Mouse (Mus musculus) stomach, postnatal 0 days (tissue): ENCODE measurements around the gene Tmem127. TPM values are rescaled to one million over a fixed set of nuclear protein-coding genes. Genes with fewer than 3 reads are reported as not detected.
A peak's percentile ranks its signal among the peaks of the same experiment; 100 is the strongest.

ENCODE experiments used
- ATAC-seq: fragments of 200-750 bp; cut with Nextera tagmentation; 2 replicates; pipeline ENCODE4 v1.8.0; 2017; ENCODE audit not compliant: low FRiP score, low TSS enrichment
- DNase-seq: peaks from one replicate; pipeline ENCODE4 v3.0.0-alpha.2; 2016; ENCODE audit warnings: low spot score
- H3K27ac ChIP-seq: fragments of 300-500 bp; sonication (generic); replicated peaks from 2 replicates; pipeline ENCODE4 v1.5.1; 2014; ENCODE audit warnings: mild to moderate bottlenecking, control low read depth
- H3K27me3 ChIP-seq: fragments of 300-500 bp; sonication (generic); 2 replicates; pipeline ENCODE4 v1.6.1; 2014; ENCODE audit warnings: low read length; ENCODE audit not compliant: control insufficient read depth, insufficient read depth
- H3K36me3 ChIP-seq: fragments of 300-500 bp; sonication (generic); 2 replicates; pipeline ENCODE4 v1.6.1; 2014; ENCODE audit warnings: low read length, mixed read lengths; ENCODE audit not compliant: control insufficient read depth, insufficient read depth
- H3K4me1 ChIP-seq: fragments of 300-500 bp; sonication (generic); replicated peaks from 2 replicates; pipeline ENCODE4 v1.6.1; 2014; ENCODE audit warnings: antibody characterized with exemption; ENCODE audit not compliant: control insufficient read depth, insufficient read depth
- H3K4me2 ChIP-seq: fragments of 300-500 bp; sonication (generic); replicated peaks from 2 replicates; pipeline ENCODE4 v1.6.1; 2014; ENCODE audit warnings: low read depth, mild to moderate bottlenecking, control low read depth, moderate library complexity
- H3K4me3 ChIP-seq: fragments of 300-500 bp; sonication (generic); 2 replicates; pipeline ENCODE4 v1.5.1; 2014; ENCODE audit warnings: low read depth, low read length, control low read depth
- H3K9ac ChIP-seq: fragments of 300-500 bp; sonication (generic); 2 replicates; pipeline ENCODE4 v1.6.1; 2014; ENCODE audit warnings: mild to moderate bottlenecking, low read length, control low read depth, mixed read lengths
- H3K9me3 ChIP-seq: fragments of 300-500 bp; sonication (generic); 2 replicates; pipeline ENCODE4 v1.6.1; 2016; ENCODE audit warnings: low read length; ENCODE audit not compliant: control insufficient read depth
- CTCF ChIP-seq: IDR thresholded peaks from 2 replicates; pipeline ENCODE4 v1.5.1; 2016; ENCODE audit warnings: antibody characterized with exemption, low read depth, mild to moderate bottlenecking, moderate library complexity
- EP300 ChIP-seq: optimal IDR thresholded peaks from 2 replicates; pipeline ENCODE3; 2016; ENCODE audit warnings: antibody characterized with exemption
- WGBS: fragments of 180-500 bp; shearing (Covaris S2); extraction: QIAGEN DNeasy Blood & Tissue Kit; methylation state at CpG from one replicate; pipeline ENCODE4 v1.1.7; 2014; 5-methylcytosine and 5-hydroxymethylcytosine counted together
- polyA plus RNA-seq: library from polyadenylated mRNA; unstranded; fragments of >200 nt; fragmentation: Nextera tagmentation; extraction: Ambion mirVana; gene quantifications from 2 replicates; pipeline ENCODE4 v1.2.1, GENCODE M21; 2015

The Tmem127 gene
- polyA plus RNA-seq, 1 experiment from 2014 or later, result 27.1 TPM

GRCm38 (mm10) chr2:127275551-127276320 lies 28.0 kb downstream of the Tmem127 start:
- Histone ChIP-seq H3K36me3 (no peaks in the 10 kb centered on the region), H3K4me2 (no peak overlapping the region), H3K9me3 (no peaks in the 10 kb centered on the region), H3K4me3 (no peak overlapping the region), H3K4me1 (no peaks in the 10 kb centered on the region; the same call in 1 of the 2 replicates), H3K27ac (no peak overlapping the region), H3K27me3 (no peaks in the 10 kb centered on the region), H3K9ac (no peak overlapping the region)
- 59% methylated on average over 5 of the region's 5 CpGs for WGBS
- DNase-seq, result no peak
- TF ChIP-seq CTCF, result no peak
- TF ChIP-seq EP300, result no peak
- no peak for ATAC-seq

- Histone ChIP-seq H3K27ac (peak overlapping the region; percentile 35; the same call in 1 of the 2 replicates), H3K4me2 (no peak overlapping the region), H3K9ac (no peak overlapping the region), H3K9me3 (no peaks in the 10 kb centered on the region), H3K4me3 (no peak overlapping the region), H3K36me3 (no peaks in the 10 kb centered on the region), H3K4me1 (no peaks in the 10 kb centered on the region), H3K27me3 (no peaks in the 10 kb centered on the region)
- peak; percentile 90 for ATAC-seq
- peak; percentile 25 for DNase-seq
- TF ChIP-seq CTCF, result no peak
- no peak for TF ChIP-seq EP300
Observed at GRCm38 (mm10) chr2:127278162-127278561, 30.5 kb downstream of the Tmem127 start.

GRCm38 (mm10) chr2:127292250-127292649 lies 44.5 kb downstream of the Tmem127 start:
- no peak for ATAC-seq

GRCm38 (mm10) chr2:127297001-127297805 lies 49.5 kb downstream of the Tmem127 start:
- no peaks in the 10 kb centered on the region for H3K27me3 ChIP-seq
- DNase-seq (no peak), ATAC-seq (peak; percentile 21; the same call in 1 of the 2 replicates)
- peaks cover 28% of the 10 kb centered on the region for H3K36me3 ChIP-seq
- WGBS, result 78% methylated on average over 7 of the region's 7 CpGs
- H3K4me3 ChIP-seq, result no peak overlapping the region
- TF ChIP-seq CTCF (no peak), EP300 (no peak)
- H3K4me1 ChIP-seq, result no peaks in the 10 kb centered on the region
- no peak overlapping the region for H3K27ac ChIP-seq
- no peak overlapping the region for H3K4me2 ChIP-seq
- no peak overlapping the region for H3K9ac ChIP-seq
- no peaks in the 10 kb centered on the region for H3K9me3 ChIP-seq

More at GRCm38 (mm10) chr2:127292250-127292649, 44.5 kb downstream of the Tmem127 start:
- no peak for DNase-seq
- WGBS, result 67% methylated on average over 4 of the region's 4 CpGs
- Histone ChIP-seq H3K27me3 (no peaks in the 10 kb centered on the region), H3K27ac (no peak overlapping the region), H3K4me3 (no peak overlapping the region), H3K36me3 (peaks cover 23% of the 10 kb centered on the region), H3K4me1 (no peaks in the 10 kb centered on the region), H3K9me3 (no peaks in the 10 kb centered on the region), H3K9ac (no peak overlapping the region), H3K4me2 (no peak overlapping the region)
- TF ChIP-seq EP300 (no peak), CTCF (no peak)

- Histone ChIP-seq H3K27me3 (no peaks in the 10 kb centered on the region), H3K9me3 (no peaks in the 10 kb centered on the region), H3K4me1 (no peaks in the 10 kb centered on the region), H3K4me3 (no peak overlapping the region), H3K9ac (no peak overlapping the region), H3K4me2 (no peak overlapping the region), H3K36me3 (peaks cover 28% of the 10 kb centered on the region), H3K27ac (no peak overlapping the region)
- DNase-seq (no peak), ATAC-seq (no peak)
- 97% methylated on average over 1 of the region's 1 CpGs for WGBS
- TF ChIP-seq EP300 (no peak), CTCF (no peak)
Observed at GRCm38 (mm10) chr2:127298056-127298455, 50.3 kb downstream of the Tmem127 start.
